Mouse (Mus musculus) inflammation-experienced regulatory T-cells (primary cell): ENCODE results near the gene Ang5. TPM values are rescaled to one million over a fixed set of nuclear protein-coding genes. Genes with fewer than 3 reads are reported as not detected.

Source experiments
- polyA plus RNA-seq, 2 experiments: library from polyadenylated mRNA; unstranded; fragments of 100-300 nt; shearing (Covaris generic); gene quantifications; one replicate each; pipeline ENCODE4 v1.2.1; 2017

Ang5 gene
- not detected for polyA plus RNA-seq

GRCm38 (mm10) chr14:43956769-43957168, at the start of gene Ang5:
TSS of gene Ang5 (plus strand) at chr14:43957069.

GRCm38 (mm10) chr14:43923459-43923858, 33.4 kb upstream of the Ang5 start, which contains the start of gene Ear10:
TSS of gene Ear10 (minus strand) at chr14:43923559.

GRCm38 (mm10) chr14:43924688-43925403, 32.0 kb upstream of the Ang5 start, which contains the start of gene Gm8113:
TSS of gene Gm8113 (plus strand) at chr14:43925390.

GRCm38 (mm10) chr14:44002169-44002568, 45.3 kb downstream of the Ang5 start, which contains the start of gene Ang6:
TSS of gene Ang6 (minus strand) at chr14:44002269.

Other genes starting within 250 kb of the Ang5 start
- not detected for gene Gm16506, start 229.6 kb upstream of the Ang5 start, polyA plus RNA-seq
- gene Gm6526, start 209.2 kb upstream of the Ang5 start, polyA plus RNA-seq: not detected
- gene Gm8180, start 172.3 kb upstream of the Ang5 start, polyA plus RNA-seq: not detected
- not detected for gene Ear1, start 81.6 kb upstream of the Ang5 start, polyA plus RNA-seq
- gene Ear10, start 33.5 kb upstream of the Ang5 start, polyA plus RNA-seq: not detected
- under 1 TPM; 0.12 to 0.33 TPM for gene Gm8113, start 31.7 kb upstream of the Ang5 start, polyA plus RNA-seq
- gene Ang6, start 45.2 kb downstream of the Ang5 start, polyA plus RNA-seq: not detected
- gene Ear2, start 145.6 kb downstream of the Ang5 start, polyA plus RNA-seq: 1 to 10 TPM in 1 of 2 experiments, not detected in 1; 4.4 TPM
- gene Gm3327, start 166.8 kb downstream of the Ang5 start, polyA plus RNA-seq: not detected
- gene Gm8212, start 240.6 kb downstream of the Ang5 start, polyA plus RNA-seq: under 1 TPM in 1 of 2 experiments, not detected in 1; 0.92 TPM